Mouse (Mus musculus): ENCODE measurements around the gene Slc27a5. TPM values are rescaled to one million over a fixed set of nuclear protein-coding genes. Genes with fewer than 3 reads are reported as not detected.

Gene Slc27a5
- 0.19 TPM in 1 of 2 replicates, not detected in the other for polyA plus RNA-seq (2012; rRNA removed)

GRCm38 (mm10) chr7:12998053-12998452 lies at the start of gene Slc27a5:
Gene Slc27a5, minus strand, starts transcription at chr7:12998192.
- no peak within 1 kb of the TSS for H3K27ac ChIP-seq (ENCODE audit: insufficient read depth, low read depth, low read length)
- H3K4me1 ChIP-seq (ENCODE audit: control insufficient read depth, insufficient read depth, insufficient read length, low read length): peaks cover 2% of the 10 kb centered on the region
- 42% methylated on average over 5 of the region's 5 CpGs for WGBS
- H3K36me3 ChIP-seq (ENCODE audit: control insufficient read depth, insufficient read depth, low read length): no peaks in the 10 kb centered on the region
- no peak within 1 kb of the TSS for H3K4me3 ChIP-seq (ENCODE audit: low read depth, low read length)
- TF ChIP-seq CTCF (IDR thresholded peaks at IDR 0.05; ENCODE audit: extremely low read depth, insufficient read length, insufficient replicate concordance, low read depth, low read length): no peak
- no peaks in the 10 kb centered on the region for H3K27me3 ChIP-seq (ENCODE audit: control insufficient read depth, insufficient read depth, low read length)

- WGBS: 0% methylated on average over 2 of the region's 2 CpGs
- Histone ChIP-seq H3K27me3 (ENCODE audit: control insufficient read depth, insufficient read depth, low read length) (peaks cover 20% of the 10 kb centered on the region), H3K4me3 (ENCODE audit: low read depth, low read length) (no peak overlapping the region), H3K4me1 (ENCODE audit: control insufficient read depth, insufficient read depth, insufficient read length, low read length) (peaks cover 12% of the 10 kb centered on the region), H3K27ac (ENCODE audit: insufficient read depth, low read depth, low read length) (no peak overlapping the region), H3K36me3 (ENCODE audit: control insufficient read depth, insufficient read depth, low read length) (no peaks in the 10 kb centered on the region)
- TF ChIP-seq CTCF (IDR thresholded peaks at IDR 0.05; ENCODE audit: extremely low read depth, insufficient read length, insufficient replicate concordance, low read depth, low read length): peak; percentile 64; the same call in 1 of the 2 replicates
- TF ChIP-seq POLR2A (IDR thresholded peaks at IDR 0.05; ENCODE audit: low read depth, low read length): no peak
Observed at GRCm38 (mm10) chr7:13046084-13046483, 48.1 kb upstream of the Slc27a5 start.

DNA sequence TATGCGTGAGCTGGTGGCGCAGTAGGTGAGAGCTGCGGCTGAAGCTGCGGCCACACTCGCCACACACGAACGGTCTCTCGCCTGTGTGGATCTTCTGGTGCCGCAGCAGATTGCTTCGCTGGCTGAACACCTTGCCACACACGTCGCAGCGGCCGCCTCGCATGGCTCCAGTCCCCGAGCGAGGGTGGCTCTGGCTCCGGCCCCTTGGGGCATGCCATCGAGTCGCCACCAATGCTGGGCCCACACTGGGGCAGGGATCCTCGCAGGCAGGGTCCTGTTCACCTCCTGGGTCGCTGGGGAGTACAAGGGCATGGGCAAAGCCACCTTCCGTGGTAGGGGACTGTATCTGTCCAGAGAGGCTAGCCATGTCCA lies 46.2 kb upstream of the Slc27a5 start:
- H3K27ac ChIP-seq (ENCODE audit: insufficient read depth, low read depth, low read length): no peak overlapping the region
- H3K36me3 ChIP-seq (ENCODE audit: control insufficient read depth, insufficient read depth, low read length): no peaks in the 10 kb centered on the region
- peaks cover 20% of the 10 kb centered on the region for H3K27me3 ChIP-seq (ENCODE audit: control insufficient read depth, insufficient read depth, low read length)
- H3K4me3 ChIP-seq (ENCODE audit: low read depth, low read length): peak overlapping the region; percentile 55
- 6% methylated on average over 23 of the region's 23 CpGs for whole genome bisulfite sequencing
- TF ChIP-seq CTCF (IDR thresholded peaks at IDR 0.05; ENCODE audit: extremely low read depth, insufficient read length, insufficient replicate concordance, low read depth, low read length) (no peak), POLR2A (IDR thresholded peaks at IDR 0.05; ENCODE audit: low read depth, low read length) (no peak)
- peaks cover 12% of the 10 kb centered on the region for H3K4me1 ChIP-seq (ENCODE audit: control insufficient read depth, insufficient read depth, insufficient read length, low read length)

DNA sequence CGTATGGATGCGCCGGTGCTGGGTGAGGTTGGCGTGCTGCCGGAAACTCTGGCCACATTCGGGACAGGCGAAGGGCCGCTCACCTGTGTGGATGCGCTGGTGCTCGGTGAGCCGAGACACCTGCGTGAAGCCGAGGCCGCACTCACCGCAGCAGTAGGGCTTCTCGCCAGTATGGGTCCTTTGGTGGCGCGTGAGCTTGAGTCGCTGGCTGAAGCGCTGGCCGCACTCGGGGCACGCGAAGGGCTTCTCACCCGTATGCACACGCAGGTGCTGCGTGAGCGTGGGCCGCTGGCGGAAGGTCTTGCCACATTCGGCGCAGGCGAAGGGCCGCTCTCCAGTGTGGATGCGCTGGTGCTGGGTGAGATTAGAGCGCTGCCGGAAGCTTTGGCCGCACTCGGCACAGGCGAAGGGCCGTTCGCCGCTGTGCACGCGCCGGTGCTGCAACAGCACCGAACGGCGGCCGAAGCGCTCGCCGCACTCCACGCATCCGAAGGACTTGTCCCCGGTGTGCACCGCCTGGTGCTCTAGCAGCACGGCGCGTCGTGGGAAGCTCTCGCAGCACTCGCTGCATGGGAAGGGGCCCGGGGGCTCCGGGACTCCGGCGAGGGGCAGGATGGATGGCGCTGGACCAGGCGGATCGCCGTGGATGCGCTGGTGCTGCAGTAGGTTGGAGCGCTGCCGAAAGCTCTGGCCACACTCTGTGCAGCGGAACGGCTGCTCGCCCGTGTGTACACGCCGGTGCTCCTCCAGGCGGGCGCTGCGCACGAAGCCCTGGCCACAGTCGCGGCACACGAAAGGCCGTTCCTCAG lies 45.7 kb upstream of the Slc27a5 start:
- no peak for TF ChIP-seq CTCF (IDR thresholded peaks at IDR 0.05; ENCODE audit: extremely low read depth, insufficient read length, insufficient replicate concordance, low read depth, low read length)
- TF ChIP-seq POLR2A (IDR thresholded peaks at IDR 0.05; ENCODE audit: low read depth, low read length): no peak
- no peaks in the 10 kb centered on the region for H3K36me3 ChIP-seq (ENCODE audit: control insufficient read depth, insufficient read depth, low read length)
- peaks cover 16% of the 10 kb centered on the region for H3K4me1 ChIP-seq (ENCODE audit: control insufficient read depth, insufficient read depth, insufficient read length, low read length)
- H3K27ac ChIP-seq (ENCODE audit: insufficient read depth, low read depth, low read length): no peak overlapping the region
- WGBS: 9% methylated on average over 88 of the region's 88 CpGs
- peaks cover 20% of the 10 kb centered on the region for H3K27me3 ChIP-seq (ENCODE audit: control insufficient read depth, insufficient read depth, low read length)
- peak overlapping the region; percentile 55 for H3K4me3 ChIP-seq (ENCODE audit: low read depth, low read length)

GRCm38 (mm10) chr7:13043120-13043444 lies 45.1 kb upstream of the Slc27a5 start:
- no peaks in the 10 kb centered on the region for H3K36me3 ChIP-seq (ENCODE audit: control insufficient read depth, insufficient read depth, low read length)
- WGBS: 72% methylated on average over 16 of the region's 16 CpGs
- peaks cover 16% of the 10 kb centered on the region for H3K4me1 ChIP-seq (ENCODE audit: control insufficient read depth, insufficient read depth, insufficient read length, low read length)
- TF ChIP-seq CTCF (IDR thresholded peaks at IDR 0.05; ENCODE audit: extremely low read depth, insufficient read length, insufficient replicate concordance, low read depth, low read length) (no peak), POLR2A (IDR thresholded peaks at IDR 0.05; ENCODE audit: low read depth, low read length) (no peak)
- no peak overlapping the region for H3K27ac ChIP-seq (ENCODE audit: insufficient read depth, low read depth, low read length)
- H3K27me3 ChIP-seq (ENCODE audit: control insufficient read depth, insufficient read depth, low read length): peaks cover 20% of the 10 kb centered on the region
- H3K4me3 ChIP-seq (ENCODE audit: low read depth, low read length): peak overlapping the region; percentile 55; the same call in 1 of the 2 replicates

GRCm38 (mm10) chr7:13042511-13042910 lies 44.5 kb upstream of the Slc27a5 start:
- TF ChIP-seq CTCF (IDR thresholded peaks at IDR 0.05; ENCODE audit: extremely low read depth, insufficient read length, insufficient replicate concordance, low read depth, low read length): no peak
- no peak for TF ChIP-seq POLR2A (IDR thresholded peaks at IDR 0.05; ENCODE audit: low read depth, low read length)
- 84% methylated on average over 6 of the region's 6 CpGs for WGBS
- H3K36me3 ChIP-seq (ENCODE audit: control insufficient read depth, insufficient read depth, low read length): no peaks in the 10 kb centered on the region
- no peak overlapping the region for H3K4me3 ChIP-seq (ENCODE audit: low read depth, low read length)
- H3K27me3 ChIP-seq (ENCODE audit: control insufficient read depth, insufficient read depth, low read length): peaks cover 20% of the 10 kb centered on the region
- no peak overlapping the region for H3K27ac ChIP-seq (ENCODE audit: insufficient read depth, low read depth, low read length)
- peaks cover 16% of the 10 kb centered on the region for H3K4me1 ChIP-seq (ENCODE audit: control insufficient read depth, insufficient read depth, insufficient read length, low read length)

- Histone ChIP-seq H3K27me3 (ENCODE audit: control insufficient read depth, insufficient read depth, low read length) (peaks cover 20% of the 10 kb centered on the region), H3K4me3 (ENCODE audit: low read depth, low read length) (no peak overlapping the region), H3K27ac (ENCODE audit: insufficient read depth, low read depth, low read length) (no peak overlapping the region), H3K4me1 (ENCODE audit: control insufficient read depth, insufficient read depth, insufficient read length, low read length) (peaks cover 17% of the 10 kb centered on the region), H3K36me3 (ENCODE audit: control insufficient read depth, insufficient read depth, low read length) (no peaks in the 10 kb centered on the region)
- 89% methylated on average over 1 of the region's 1 CpGs for WGBS
- TF ChIP-seq POLR2A (IDR thresholded peaks at IDR 0.05; ENCODE audit: low read depth, low read length) (no peak), CTCF (IDR thresholded peaks at IDR 0.05; ENCODE audit: extremely low read depth, insufficient read length, insufficient replicate concordance, low read depth, low read length) (no peak)
Observed at GRCm38 (mm10) chr7:13041256-13041655, 43.3 kb upstream of the Slc27a5 start.
